In the genomic region with DNA sequence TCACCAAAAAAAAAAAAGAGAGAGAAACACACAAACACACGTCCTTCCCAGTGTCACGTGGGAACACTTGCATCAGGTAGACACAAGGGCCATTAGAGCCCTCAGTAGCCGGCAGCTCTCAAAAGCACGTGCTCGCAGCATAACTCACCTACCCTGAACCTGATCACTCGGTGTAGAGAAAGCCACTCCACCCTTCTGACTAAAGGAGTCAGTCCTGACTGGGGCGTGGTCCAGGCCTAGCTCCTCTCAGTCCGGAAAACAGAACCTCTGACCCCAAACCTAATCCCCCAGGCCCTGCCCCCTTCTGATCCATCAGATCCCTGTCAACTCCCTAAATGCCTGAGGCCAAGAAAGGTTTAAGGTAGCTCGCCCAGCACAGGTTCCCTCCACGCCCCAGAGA, we compare ENCODE assay signal across 11 mouse cellular contexts. TPM values are rescaled to one million over a fixed set of nuclear protein-coding genes. Genes with fewer than 3 reads are reported as not detected.
DNase-seq lines count a peak whose midpoint lies in the region; ATAC-seq and TF ChIP-seq lines count a peak whose summit lies in the region.
"Had no signal": no experiment of that assay in that cellular context is flagged by ENCODE, and none has a peak within 500 bp of the region (broad histone marks: within the 10 kb centered on the region; RNA-seq: fewer than 3 reads in every experiment).

No protein-coding gene starts in this region.

- peak overlapping the region; percentile 83; the same call in 1 of the 2 replicates for H3K4me2 ChIP-seq in forebrain, embryonic 14.5 days (ENCODE audit: low read length)
- H3K4me2 ChIP-seq in lung, postnatal 0 days (replicated peaks; ENCODE audit: low read depth, low read length), result no peak overlapping the region
- H3K4me2 ChIP-seq: limb, embryonic 15.5 days had no signal

- 11% methylated on average over 10 of the region's 10 CpGs for WGBS in forebrain, embryonic 14.5 days
- WGBS in lung, postnatal 0 days, result 42% methylated on average over 10 of the region's 10 CpGs

- peaks cover 5% of the 10 kb centered on the region for H3K4me1 ChIP-seq in forebrain, embryonic 14.5 days (ENCODE audit: control insufficient read depth, insufficient read depth, low read length)
- H3K4me1 ChIP-seq in lung, postnatal 0 days (ENCODE audit: insufficient read depth, low read depth, low read length), result peaks cover 7% of the 10 kb centered on the region

- no peaks in the 10 kb centered on the region for H3K9me3 ChIP-seq in forebrain, embryonic 14.5 days (replicated peaks; ENCODE audit: control insufficient read depth, low read length)
- no peaks in the 10 kb centered on the region for H3K9me3 ChIP-seq in lung, postnatal 0 days (ENCODE audit: low read length)
- H3K9me3 ChIP-seq: limb, embryonic 15.5 days had no signal

- no peaks in the 10 kb centered on the region for H3K36me3 ChIP-seq in forebrain, embryonic 14.5 days (ENCODE audit: control insufficient read depth, insufficient read depth, low read length)
- no peaks in the 10 kb centered on the region for H3K36me3 ChIP-seq in lung, postnatal 0 days (ENCODE audit: insufficient read depth, low read length)
- H3K36me3 ChIP-seq: limb, embryonic 15.5 days had no signal

- TF ChIP-seq CTCF in left cerebral cortex, adult 2 months (IDR thresholded peaks at IDR 0.05), result no peak
- no peak for TF ChIP-seq CTCF in lung, postnatal 0 days (IDR thresholded peaks at IDR 0.05)

- H3K4me3 ChIP-seq in left cerebral cortex, adult 2 months, result peak overlapping the region; percentile 77
- H3K4me3 ChIP-seq in forebrain, embryonic 14.5 days (ENCODE audit: low read depth, low read length), result no peak overlapping the region
- H3K4me3 ChIP-seq in lung, postnatal 0 days (ENCODE audit: low read depth, low read length), result no peak overlapping the region

- intact Hi-C loops in left cerebral cortex, adult 2 months (cut with DNase I), result loop anchor here (10.0 kb wide), 1 partner anchor 262 kb away; a partner anchor contains a TSS
- intact Hi-C loops in left cerebral cortex, postnatal 14 days (cut with DNase I), result loop anchor here (5.0 kb wide), 1 partner anchor 140 kb away; no protein-coding TSS in a partner anchor
- intact Hi-C loops in left cerebral cortex, postnatal 4 days (cut with DNase I), result no loop called here
- intact Hi-C loops in heart, postnatal 36 days (cut with DNase I), result loop anchor here (5.0 kb wide), 1 partner anchor 220 kb away; no protein-coding TSS in a partner anchor

- no peak overlapping the region for H3K27ac ChIP-seq in left cerebral cortex, adult 2 months
- H3K27ac ChIP-seq in forebrain, embryonic 14.5 days (ENCODE audit: low read depth, low read length), result no peak overlapping the region
- H3K27ac ChIP-seq in lung, postnatal 0 days (ENCODE audit: low read length), result no peak overlapping the region
- H3K27ac ChIP-seq: limb, embryonic 15.5 days had no signal

- H3K27me3 ChIP-seq in forebrain, embryonic 14.5 days (replicated peaks; ENCODE audit: control insufficient read depth, insufficient read depth, low read length), result peaks cover 57% of the 10 kb centered on the region
- peaks cover 55% of the 10 kb centered on the region; the same call in 1 of the 2 replicates for H3K27me3 ChIP-seq in lung, postnatal 0 days (replicated peaks; ENCODE audit: insufficient read depth, low read length)

- no peak overlapping the region for H3K9ac ChIP-seq in forebrain, embryonic 14.5 days (ENCODE audit: low read length)
- no peak overlapping the region for H3K9ac ChIP-seq in lung, postnatal 0 days (replicated peaks; ENCODE audit: low read depth)
- H3K9ac ChIP-seq: limb, embryonic 15.5 days had no signal

- no peak for DNase-seq in left cerebral cortex, adult 2 months (ENCODE audit: extremely low spot score in 1 of 2, low spot score in 2 of 2)
- no peak for DNase-seq in left cerebral cortex, postnatal 14 days (ENCODE audit: low spot score in 2 of 2)
- peak; percentile 94 for DNase-seq in ZHBTc4 (ENCODE audit: low read depth, low spot score)
- DNase-seq in forebrain, embryonic 14.5 days (ENCODE audit: low spot score), result no peak
- DNase-seq in lung, postnatal 0 days (ENCODE audit: low spot score), result peak; percentile 76
- DNase-seq in left cerebral cortex, postnatal 4 days, result no peak
- no peak for DNase-seq in heart, postnatal 36 days
- DNase-seq: right cerebral cortex, postnatal 14 days had no signal

- TF ChIP-seq EP300 in lung, postnatal 0 days (IDR thresholded peaks at IDR 0.05), result 0 out of 2 replicates have a peak, but pooled peaks have one; percentile 29

- no peak for ATAC-seq in forebrain, embryonic 14.5 days
- ATAC-seq in lung, postnatal 0 days, result peak; percentile 56
- ATAC-seq in frontal cortex, adult (ENCODE audit: low TSS enrichment), result no peak

RNA-seq across cellular contexts. Expression of a gene that starts 2.7 kb away (rescaled TPM):
- 100 to 1,000 TPM in 1 of 2 experiments, 10 to 100 TPM in 1; 99.9 to 107 TPM for total RNA-seq in left cerebral cortex, adult 2 months (2021)
- total RNA-seq in left cerebral cortex, postnatal 14 days (2021), result 10 to 100 TPM; 34.7 to 37.7 TPM
- 2.5 and 3.3 TPM in 2 replicates for polyA plus RNA-seq in forebrain, embryonic 14.5 days (2014; fragmentation: Nextera tagmentation; extraction: Ambion mirVana)
- polyA plus RNA-seq in lung, postnatal 0 days (2015; fragmentation: Nextera tagmentation; extraction: Ambion mirVana), result 3.5 and 4.1 TPM in 2 replicates
- 1 to 10 TPM; 5.6 to 6.3 TPM for total RNA-seq in left cerebral cortex, postnatal 4 days (2021)
- total RNA-seq in heart, postnatal 36 days (2021), result 1 to 10 TPM in 1 of 2 experiments, under 1 TPM in 1; 0.95 to 2.4 TPM

RNA-seq across cellular contexts. Expression of a gene that starts 36.4 kb away (rescaled TPM):
- 100 to 1,000 TPM; 143 to 147 TPM for total RNA-seq in left cerebral cortex, adult 2 months (2021)
- 10 to 100 TPM; 79.8 to 80.1 TPM for total RNA-seq in left cerebral cortex, postnatal 14 days (2021)
- polyA plus RNA-seq in forebrain, embryonic 14.5 days (2014; fragmentation: Nextera tagmentation; extraction: Ambion mirVana), result 5.0 and 5.9 TPM in 2 replicates
- 3.0 and 3.5 TPM in 2 replicates for polyA plus RNA-seq in lung, postnatal 0 days (2015; fragmentation: Nextera tagmentation; extraction: Ambion mirVana)
- total RNA-seq in left cerebral cortex, postnatal 4 days (2021), result 10 to 100 TPM; 60.2 to 67.1 TPM
- 10 to 100 TPM; 67.0 to 68.8 TPM for total RNA-seq in heart, postnatal 36 days (2021)

RNA-seq across cellular contexts. Expression of a gene that starts 50.9 kb away (rescaled TPM):
- total RNA-seq in left cerebral cortex, adult 2 months (2021), result 100 to 1,000 TPM; 308 to 318 TPM
- total RNA-seq in left cerebral cortex, postnatal 14 days (2021), result 100 to 1,000 TPM; 341 to 382 TPM
- polyA plus RNA-seq in forebrain, embryonic 14.5 days (2014; fragmentation: Nextera tagmentation; extraction: Ambion mirVana), result 5.6 and 6.4 TPM in 2 replicates
- 0.36 and 0.45 TPM in 2 replicates for polyA plus RNA-seq in lung, postnatal 0 days (2015; fragmentation: Nextera tagmentation; extraction: Ambion mirVana)
- 100 to 1,000 TPM; 163 to 177 TPM for total RNA-seq in left cerebral cortex, postnatal 4 days (2021)
- total RNA-seq in heart, postnatal 36 days (2021), result under 1 TPM; 0.08 to 0.16 TPM
- total RNA-seq: common myeloid progenitor, adult 5-6 weeks had no signal

RNA-seq across cellular contexts. Expression of a gene that starts 58.8 kb away (rescaled TPM):
- total RNA-seq in left cerebral cortex, adult 2 months (2021), result 10 to 100 TPM; 47.7 to 57.6 TPM
- total RNA-seq in left cerebral cortex, postnatal 14 days (2021), result 10 to 100 TPM; 36.7 to 38.9 TPM
- 17.3 and 19.5 TPM in 2 replicates for polyA plus RNA-seq in forebrain, embryonic 14.5 days (2014; fragmentation: Nextera tagmentation; extraction: Ambion mirVana)
- polyA plus RNA-seq in lung, postnatal 0 days (2015; fragmentation: Nextera tagmentation; extraction: Ambion mirVana), result 59.1 and 63.8 TPM in 2 replicates
- total RNA-seq in left cerebral cortex, postnatal 4 days (2021), result 10 to 100 TPM; 25.8 to 28.5 TPM
- 100 to 1,000 TPM; 146 TPM for total RNA-seq in heart, postnatal 36 days (2021)

Comparison
In these comparisons a context has a peak if more than half of its experiments do, and no peak if none do; other contexts are left out.
1. RNA of a gene that starts 2.7 kb away (total RNA-seq): 99.9 to 107 TPM in left cerebral cortex, adult 2 months and 34.7 to 37.7 TPM in left cerebral cortex, postnatal 14 days; 5.6 to 6.3 TPM in left cerebral cortex, postnatal 4 days and 0.95 to 2.4 TPM in heart, postnatal 36 days; every median in the first group is over 4 times any median in the second.
2. DNase-seq: peak in ZHBTc4 (single experiment) and lung, postnatal 0 days (single experiment); none in left cerebral cortex, adult 2 months (0 of 2), left cerebral cortex, postnatal 14 days (0 of 2), forebrain, embryonic 14.5 days (single experiment), left cerebral cortex, postnatal 4 days (single experiment) and heart, postnatal 36 days (0 of 2).
3. RNA of a gene that starts 50.9 kb away (total RNA-seq): 341 to 382 TPM in left cerebral cortex, postnatal 14 days, 308 to 318 TPM in left cerebral cortex, adult 2 months and 163 to 177 TPM in left cerebral cortex, postnatal 4 days; 0.08 to 0.16 TPM in heart, postnatal 36 days; every median in the first group is over 100 times any median in the second.